Mouse (Mus musculus): ENCODE results near the gene Prune2. TPM values are rescaled to one million over a fixed set of nuclear protein-coding genes. Genes with fewer than 3 reads are reported as not detected.

Prune2 gene
- total RNA-seq, 2 experiments from 2014 or later: 20.6 to 20.7 TPM

DNA sequence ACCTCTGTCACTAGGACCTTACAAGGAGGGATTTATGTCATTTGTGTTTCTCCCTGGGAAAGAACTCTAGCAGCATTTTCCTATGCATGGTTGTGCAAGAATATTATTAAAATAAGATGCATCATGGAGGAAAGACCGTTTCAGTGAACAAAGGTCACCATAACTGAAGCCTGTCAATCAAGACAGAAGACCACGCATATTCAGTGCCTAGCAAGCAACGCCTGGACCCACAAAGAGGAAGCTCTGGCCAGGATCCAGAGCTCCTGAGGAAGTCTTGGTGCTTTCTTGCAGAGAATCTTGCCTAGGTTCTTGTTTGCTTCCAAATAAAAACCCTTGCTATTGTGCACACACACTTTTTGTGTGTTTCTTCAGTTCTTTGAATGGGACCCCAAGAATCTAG, 296.9 kb downstream of the Prune2 start:
- intact Hi-C loops (cut with DNase I): no loop called here
- no peak for DNase-seq

DNA sequence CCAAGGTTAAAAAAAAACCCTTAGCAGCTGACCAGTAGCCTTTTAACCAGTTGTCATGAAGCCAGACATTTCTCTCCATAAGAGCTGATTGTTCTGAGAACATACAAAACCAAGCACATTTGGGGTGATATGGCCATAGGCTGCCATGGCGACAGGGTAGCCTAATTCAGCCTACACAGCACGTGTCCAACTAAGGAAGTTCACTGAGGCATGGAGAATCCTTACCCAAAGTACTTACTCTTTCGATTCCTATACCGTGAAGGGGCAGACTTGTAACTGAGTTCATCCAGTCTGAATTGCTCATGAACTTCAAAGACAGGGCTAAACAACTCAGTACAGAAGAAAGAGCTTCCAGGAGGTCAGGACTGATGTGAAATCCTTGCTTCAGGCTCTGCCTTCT, 299.6 kb downstream of the Prune2 start:
- intact Hi-C loops (cut with DNase I): no loop called here
- DNase-seq: no peak

DNA sequence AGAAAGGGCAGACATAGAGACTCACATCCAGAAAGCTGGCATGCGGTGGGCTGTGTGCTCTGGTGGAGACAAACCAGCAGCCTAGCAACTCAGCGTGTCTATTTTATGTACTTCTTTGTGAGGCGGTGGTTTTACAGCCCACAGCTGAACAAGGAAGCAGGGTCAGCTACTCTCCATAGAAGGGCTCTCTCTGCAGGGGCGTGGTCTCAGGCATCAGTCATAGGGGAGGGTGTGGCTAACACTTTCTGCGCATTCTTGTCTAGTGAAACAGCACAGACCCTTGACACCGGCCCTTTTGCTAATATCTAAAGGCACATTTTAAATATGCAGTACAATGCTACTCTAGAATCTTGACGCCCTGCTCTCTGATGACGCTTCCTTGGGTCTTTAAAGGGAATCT, 300.5 kb downstream of the Prune2 start:
- intact Hi-C loops (cut with DNase I): no loop called here
- DNase-seq: no peak

DNA sequence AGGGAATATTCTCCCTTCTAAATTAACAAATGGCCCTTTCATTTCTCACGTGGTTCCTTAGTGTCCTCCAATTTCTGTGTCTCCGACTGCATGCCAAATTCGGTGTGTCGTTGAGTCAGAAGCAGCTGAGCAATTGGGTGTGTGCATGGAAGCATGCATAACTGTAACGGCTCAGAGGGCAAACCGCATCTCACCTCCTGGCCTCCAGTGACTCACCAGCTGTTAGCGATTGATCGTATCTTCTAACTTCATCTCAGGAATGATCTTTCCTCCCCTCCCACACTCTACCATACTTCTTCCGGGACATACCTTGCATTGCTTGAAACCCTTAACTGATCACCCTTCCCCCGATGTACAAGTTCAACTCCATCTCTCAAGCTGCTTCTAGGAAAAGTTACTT, 300.9 kb downstream of the Prune2 start:
- no peak for DNase-seq
- intact Hi-C loops (cut with DNase I): no loop called here

DNA sequence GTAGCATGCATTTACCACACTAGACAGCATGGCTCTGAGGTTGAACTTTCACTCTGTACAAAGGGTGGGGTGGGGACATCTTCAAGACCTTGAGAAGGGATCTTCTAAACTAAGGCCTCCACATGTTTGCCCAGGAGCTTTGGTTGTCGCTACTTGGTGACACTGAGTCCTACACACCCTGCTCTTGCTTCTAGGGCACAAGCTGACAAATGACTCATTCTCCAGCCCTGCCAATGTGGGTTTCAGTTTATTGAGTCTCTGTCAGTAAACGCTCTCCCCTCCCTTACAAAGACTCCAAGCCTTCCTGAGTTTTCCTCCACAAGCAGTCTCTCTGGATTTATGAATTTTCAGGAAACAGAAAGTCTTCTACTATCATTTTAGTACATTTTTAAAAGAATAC, 307.3 kb downstream of the Prune2 start:
- no peak for DNase-seq
- intact Hi-C loops (cut with DNase I): no loop called here

DNA sequence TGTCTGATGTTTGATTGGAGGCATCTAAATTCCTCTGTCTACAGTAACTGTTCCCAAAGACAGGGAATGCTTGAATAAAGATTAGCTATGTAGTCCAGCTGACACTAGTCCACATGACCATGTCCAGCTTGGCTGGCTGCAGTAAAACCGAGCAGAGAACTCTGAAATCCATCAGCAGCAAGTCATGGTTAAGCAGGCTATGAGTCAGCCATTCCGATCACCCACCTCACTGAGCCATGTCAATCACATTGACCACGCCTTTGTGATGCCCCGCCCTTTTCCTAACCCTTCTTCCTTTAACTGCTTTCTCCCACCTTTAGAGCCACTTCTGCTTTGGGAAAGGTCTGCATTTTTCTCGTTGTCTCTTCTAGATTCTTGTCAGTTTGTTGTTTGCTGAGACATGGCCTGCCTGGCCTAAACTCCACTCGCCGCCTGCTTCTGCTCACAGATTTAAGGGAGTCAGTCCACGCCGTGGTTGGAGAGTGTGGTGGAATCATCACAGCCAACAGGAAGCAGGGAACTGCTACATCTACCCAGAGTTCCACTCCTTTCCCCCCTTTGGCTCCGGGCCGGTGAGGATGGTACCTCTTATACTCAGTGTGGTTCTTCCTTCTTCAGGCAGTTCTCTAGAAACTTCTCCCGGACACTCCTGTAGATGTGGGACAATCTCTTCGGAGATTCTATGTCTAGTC, 307.9 kb downstream of the Prune2 start:
- DNase-seq: no peak
- intact Hi-C loops (cut with DNase I): no loop called here

DNA sequence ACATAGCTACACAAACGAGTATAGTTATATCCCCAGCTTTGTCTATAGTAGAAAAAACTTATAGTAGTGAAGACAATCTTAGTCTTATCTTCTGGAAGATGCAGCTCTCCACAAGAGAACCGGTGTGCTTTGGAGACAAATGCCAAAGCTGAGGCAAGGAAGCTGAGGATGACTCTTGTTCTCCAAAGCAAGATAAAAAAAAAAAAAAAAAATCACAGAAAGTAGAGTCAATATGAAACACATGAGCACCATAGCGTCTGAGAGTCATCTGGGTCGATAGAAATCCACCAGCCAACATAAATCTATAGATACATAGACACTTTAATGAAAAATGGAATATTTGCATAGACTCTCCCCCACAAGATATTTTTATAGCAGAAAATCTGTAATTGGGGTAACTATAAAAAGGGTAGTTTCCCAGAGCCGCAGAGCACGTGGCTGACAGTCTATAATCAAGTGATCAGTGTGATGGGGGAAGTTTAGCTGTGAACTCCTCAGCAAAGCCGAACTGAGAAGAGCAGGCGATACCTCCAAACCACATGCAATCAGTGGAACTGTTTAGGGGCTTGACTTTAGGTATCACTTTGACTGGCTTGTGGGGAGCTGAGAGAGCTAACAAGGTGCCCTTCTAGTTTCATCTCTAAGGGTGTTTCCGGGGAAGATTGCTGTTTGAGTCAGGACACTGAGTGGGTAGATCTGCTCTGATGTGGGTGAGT, 308.7 kb downstream of the Prune2 start:
- intact Hi-C loops (cut with DNase I): no loop called here
- no peak for DNase-seq

DNA sequence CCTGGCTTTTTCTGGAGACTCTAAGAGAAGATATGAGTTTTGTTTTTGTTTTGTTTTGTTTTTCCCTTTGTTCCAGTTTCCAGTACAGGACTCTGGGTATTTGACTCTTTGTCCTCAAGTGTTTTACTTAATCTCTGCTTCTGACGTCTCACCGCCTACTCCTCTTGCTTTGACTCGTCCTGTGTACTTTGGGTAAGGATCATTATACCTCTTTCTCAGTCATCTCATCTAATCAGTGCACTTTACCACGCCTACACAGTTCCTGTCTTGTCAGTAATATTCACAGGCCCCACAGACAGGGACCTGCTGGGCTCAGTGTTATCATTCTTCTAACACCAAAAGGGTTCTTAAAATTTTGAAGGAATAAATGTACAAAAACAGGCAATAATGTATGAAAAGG, 312.8 kb downstream of the Prune2 start:
- no peak for DNase-seq
- intact Hi-C loops (cut with DNase I): no loop called here

DNA sequence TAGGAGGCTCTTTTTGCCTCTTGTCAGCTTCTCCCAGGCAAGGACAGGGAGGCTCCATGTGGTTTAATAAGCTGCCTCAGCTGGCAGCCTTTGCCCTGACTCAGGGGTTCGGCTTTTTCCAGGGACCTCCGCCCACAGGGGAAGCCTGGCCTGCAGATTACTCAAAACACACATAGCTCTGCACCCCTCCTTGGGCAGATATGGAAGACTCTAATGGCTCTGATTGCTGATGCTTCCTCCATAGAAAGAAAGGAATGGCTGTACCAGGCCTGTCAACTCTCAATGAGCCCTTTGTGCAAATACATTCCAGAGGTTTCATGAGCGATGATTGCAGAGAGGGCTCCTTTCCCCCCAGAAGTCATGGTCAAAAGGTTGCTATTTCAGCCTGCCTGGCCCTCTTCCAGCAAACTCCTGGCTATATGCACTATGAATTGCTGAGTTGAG, 315.3 kb downstream of the Prune2 start:
- intact Hi-C loops (cut with DNase I): no loop called here
- DNase-seq: no peak

DNA sequence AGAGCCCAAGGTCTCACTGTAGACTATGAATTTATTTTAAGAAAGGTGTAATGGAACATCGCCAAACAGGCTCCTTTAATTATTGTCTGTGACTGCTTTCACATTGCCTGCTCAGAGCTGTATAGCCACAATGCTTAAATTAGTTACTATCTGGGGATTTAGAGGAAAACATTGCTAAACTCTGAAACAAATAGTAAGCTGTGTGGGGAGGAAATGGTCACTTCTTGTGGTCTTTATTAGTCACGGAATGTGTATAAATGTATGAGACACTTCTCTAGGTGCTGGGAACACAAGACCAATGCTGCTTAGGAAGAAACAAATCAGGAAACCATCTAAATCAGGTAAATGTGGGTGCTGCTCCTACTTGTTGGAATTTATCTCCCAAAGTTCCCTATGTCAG, 317.1 kb downstream of the Prune2 start:
- DNase-seq: no peak
- intact Hi-C loops (cut with DNase I): no loop called here

Other genes starting within 250 kb of the Prune2 start
- 10 to 100 TPM; 36.3 to 41.0 TPM for gene Vps13a, start 175.2 kb upstream of the Prune2 start, total RNA-seq (2021)
- gene Foxb2, start 82.3 kb upstream of the Prune2 start, total RNA-seq (2021): not detected

Measured in left cerebral cortex, postnatal 4 days (tissue).